Mouse (Mus musculus): ENCODE measurements around the gene Arhgap21.

- no peak; the same call in 1 of the 2 replicates for TF ChIP-seq CTCF (IDR thresholded peaks at IDR 0.05; ENCODE audit: low read depth)
- no peak for TF ChIP-seq EP300 (IDR thresholded peaks at IDR 0.05; ENCODE audit: low read depth)
Measured at GRCm38 (mm10) chr2:20813986-20814385, 154.7 kb downstream of the Arhgap21 start.
